Mouse (Mus musculus) frontal cortex, postnatal 14 days (tissue): Measurements from ENCODE around the gene Cnpy1.

Source experiments
- DNase-seq, 2 experiments: peaks; one replicate each; pipeline ENCODE4 v3.0.0; 2022; ENCODE audit warnings: low spot score in 2 of 2

Cnpy1 gene

DNA sequence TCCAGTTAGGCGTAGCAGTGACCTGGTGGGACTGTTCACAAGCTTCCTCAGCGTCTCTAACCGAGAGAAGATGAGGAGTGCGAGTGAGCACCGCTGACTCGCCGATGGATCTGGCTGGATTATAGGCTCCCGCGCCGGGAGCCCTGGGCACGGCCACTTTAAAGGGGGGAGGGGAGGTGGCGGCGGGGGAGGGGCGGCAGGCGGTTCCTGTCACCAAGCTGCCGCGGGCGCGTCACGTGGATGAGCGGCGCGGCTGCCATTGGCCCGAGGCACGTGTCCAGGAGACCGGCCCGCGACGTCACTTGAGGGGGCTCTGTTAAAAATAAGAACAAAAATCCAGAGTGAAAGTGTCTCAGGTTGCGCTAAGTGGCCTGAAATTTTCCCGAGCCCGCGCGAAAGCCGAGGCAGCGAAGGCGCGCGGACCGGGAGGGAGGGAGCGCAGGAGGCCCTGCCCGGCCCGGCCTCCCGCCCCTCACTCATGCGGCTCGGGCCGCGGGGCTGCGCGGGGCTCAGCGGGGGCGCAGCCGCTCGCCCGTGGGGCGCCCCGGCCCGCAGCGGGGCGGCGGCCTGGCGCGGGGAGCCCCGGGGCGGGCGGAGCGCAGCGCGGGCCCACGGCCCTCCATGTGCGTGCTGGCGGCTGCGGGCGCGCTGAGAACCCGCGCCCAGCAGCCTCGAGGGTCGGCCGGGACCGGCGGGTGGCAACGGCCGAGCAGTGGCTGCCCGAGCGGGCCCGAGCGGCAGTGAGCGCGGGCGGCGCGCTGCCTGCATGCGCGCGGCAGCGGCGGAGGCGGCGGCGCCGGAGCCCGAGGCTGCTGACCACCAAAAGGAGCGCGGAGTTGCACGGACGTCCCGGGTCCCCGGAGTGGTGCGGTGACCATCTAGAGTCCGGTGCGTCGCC lies 80.0 kb downstream of the Cnpy1 start, which contains the start of gene En2:
TSS of gene En2 (plus strand) at position 337 of the 898 bp plus-strand sequence.
- no peak for DNase-seq

DNA sequence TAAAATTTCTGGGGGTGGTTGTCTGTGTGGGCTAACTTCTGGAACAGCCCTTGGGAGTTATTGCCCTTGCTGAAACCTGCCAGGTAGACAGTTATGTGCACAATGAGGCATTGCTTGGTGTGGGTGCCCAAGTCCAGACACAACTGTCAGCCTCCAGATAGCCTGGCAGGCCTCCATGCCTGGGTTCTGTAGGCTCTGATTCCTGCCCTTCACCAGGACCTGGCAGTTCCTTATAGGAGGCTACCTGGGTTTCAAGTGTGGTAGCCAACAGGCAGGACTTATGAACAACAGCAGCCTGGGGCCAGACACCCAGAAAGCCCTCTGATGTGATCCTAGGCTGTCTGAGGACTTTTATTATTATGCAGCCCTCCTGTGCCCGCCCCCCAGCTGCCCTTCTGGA lies 81.7 kb downstream of the Cnpy1 start:
- no peak for DNase-seq

DNA sequence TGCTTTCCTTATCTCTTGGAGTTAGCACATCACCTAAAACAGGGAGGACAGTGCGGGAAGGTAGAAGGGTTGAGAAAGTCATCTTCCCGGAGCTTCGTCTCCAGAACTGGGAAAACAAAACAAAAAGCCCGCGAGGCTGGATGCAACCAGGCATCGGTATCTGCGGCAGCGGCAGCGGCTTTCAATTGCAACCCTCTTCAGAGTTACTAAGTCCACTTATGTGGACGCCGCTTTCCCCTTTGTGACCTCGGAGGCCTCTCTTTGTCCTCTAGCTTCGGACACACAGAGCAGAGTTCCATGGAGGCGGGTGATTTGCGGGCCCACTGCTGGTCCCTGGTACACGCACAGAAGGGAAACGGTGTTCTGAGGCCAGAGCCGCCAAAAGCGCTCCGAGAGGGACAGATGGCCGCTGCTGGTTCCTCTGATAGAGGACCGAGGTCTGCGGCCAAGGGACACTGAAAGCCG lies 83.6 kb downstream of the Cnpy1 start:
- no peak for DNase-seq

- DNase-seq = no peak
Observed at GRCm38 (mm10) chr5:28161383-28161937, 84.1 kb downstream of the Cnpy1 start.

DNA sequence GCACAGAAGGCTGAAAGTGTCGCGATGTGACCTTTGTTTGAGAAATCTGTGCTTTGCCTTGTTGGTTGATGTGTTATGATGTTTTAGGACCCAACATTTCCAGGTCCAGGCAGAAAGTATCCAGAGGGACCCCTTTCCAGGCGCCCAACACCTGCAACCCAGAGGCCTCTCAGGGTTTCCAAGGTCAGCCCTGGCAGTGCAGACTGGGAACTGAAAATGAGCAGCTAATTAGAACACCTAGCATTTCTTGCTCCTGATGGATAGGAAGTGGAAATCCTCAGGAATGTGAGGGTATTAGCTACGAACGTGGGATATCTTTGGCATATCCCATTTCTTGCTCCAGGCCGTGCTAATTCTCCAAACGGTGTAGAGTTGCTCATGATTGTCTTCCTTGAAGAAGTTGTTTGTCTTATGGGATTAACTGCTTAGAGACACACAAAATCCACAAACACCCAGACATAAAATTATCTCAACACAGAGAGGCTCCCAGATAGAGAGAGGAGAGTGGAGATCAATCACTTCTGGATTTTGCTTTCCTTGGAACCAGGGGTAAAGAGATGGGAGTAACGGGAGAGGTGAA lies 85.6 kb downstream of the Cnpy1 start:
- no peak for DNase-seq

DNA sequence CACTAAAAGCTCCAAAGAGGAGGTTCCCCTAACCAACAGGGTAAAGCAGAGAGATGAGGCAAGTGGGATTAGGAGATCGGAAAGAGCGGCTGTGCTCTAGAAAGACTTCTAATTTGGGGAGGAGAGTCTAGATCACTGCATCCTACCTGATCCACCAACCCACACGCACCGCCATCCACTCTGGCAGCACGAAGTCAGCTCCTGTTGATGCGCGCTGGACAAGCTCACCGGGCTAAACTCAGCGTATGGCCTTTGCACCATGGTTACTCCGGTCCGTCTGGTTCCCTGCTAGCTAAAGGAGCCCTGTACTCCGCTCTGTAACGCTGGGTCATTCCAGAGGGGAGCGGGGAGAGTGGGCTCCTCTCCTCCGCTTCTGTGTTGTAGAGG lies 86.5 kb downstream of the Cnpy1 start:
- DNase-seq = no peak

GRCm38 (mm10) chr5:28158308-28159071 lies 87.1 kb downstream of the Cnpy1 start:
- no peak for DNase-seq

DNA sequence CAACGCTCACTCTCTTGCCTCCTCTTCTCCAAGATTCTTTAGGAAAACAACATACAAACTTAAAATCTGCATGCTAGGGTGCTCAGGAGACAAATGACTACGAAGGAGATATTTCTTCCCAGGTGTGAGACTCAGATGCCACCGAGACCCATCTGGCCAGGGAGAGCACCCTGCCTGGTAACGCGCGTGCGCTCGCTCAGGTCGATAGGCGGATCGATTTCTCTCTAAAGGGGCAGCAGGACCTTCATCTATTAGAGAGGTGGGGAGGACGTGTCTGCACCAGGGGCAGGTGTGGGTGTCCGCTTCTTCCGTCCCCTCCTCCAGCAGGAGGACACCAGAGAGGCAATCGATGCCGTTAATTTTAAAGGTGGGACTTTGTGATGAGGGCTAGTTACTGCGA lies 87.8 kb downstream of the Cnpy1 start:
- DNase-seq = no peak

DNA sequence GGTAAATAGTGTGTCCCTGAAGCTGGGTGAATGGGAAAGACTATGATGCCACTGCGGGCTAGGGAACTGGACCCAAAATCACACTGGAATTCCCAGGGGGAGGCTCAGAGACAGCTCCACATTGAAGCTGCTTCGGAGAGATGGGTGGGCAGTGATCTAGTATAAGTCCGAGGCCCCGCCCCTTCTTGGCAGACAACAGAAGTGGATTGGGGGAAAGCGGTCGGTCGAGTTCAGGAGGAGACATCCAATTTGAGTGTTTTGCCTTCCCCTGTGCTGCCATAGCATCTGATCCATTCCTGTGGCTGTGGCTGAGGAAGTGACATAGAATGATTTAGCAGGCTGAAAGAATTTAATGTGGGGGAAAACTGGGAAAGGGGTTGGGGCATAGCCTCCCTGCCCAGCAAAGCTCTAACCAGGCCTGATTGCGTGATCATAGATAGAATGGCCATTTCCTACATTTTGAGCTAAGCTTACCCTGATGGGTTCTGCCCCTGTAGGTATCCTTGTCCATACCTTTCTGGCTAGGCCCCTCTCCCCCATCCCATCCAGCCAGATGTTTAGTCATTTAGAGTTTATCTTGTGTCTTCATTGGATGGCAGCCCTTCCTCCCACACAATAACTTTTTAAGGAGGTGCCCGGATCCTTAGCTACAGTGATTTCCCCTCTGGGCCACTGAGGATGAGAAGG lies 88.4 kb downstream of the Cnpy1 start:
- no peak for DNase-seq
